Mouse (Mus musculus): ENCODE results near the gene Sptbn4. TPM values are rescaled to one million over a fixed set of nuclear protein-coding genes. Genes with fewer than 3 reads are reported as not detected.

Gene Sptbn4
- polyA plus RNA-seq, 1 experiment from 2014 or later, result 0.47 TPM

DNA sequence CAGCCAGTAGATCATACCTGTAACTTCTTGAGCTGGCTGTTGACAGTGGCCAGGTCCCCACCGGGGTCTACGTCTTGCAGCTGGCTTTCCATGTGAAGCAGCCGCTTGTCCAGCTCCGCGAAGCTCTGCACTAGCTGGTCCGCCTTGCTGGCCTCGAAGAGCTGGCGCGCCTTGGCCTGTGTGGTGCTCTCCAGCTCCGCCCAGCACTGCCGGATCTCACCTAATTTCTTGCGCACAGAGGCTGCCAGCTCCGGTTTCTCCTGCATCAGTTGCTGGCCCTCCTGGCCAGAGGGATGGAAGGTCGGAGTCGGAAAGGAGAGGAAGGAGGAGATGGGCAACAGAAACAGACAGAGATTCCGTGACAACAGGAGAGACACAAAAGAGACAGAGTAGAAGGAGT, 56.1 kb downstream of the Sptbn4 start:
- Histone ChIP-seq H3K9me3 (no peaks in the 10 kb centered on the region), H3K27ac (no peak overlapping the region), H3K36me3 (replicated peaks) (no peaks in the 10 kb centered on the region), H3K4me1 (peaks cover 8% of the 10 kb centered on the region), H3K27me3 (peaks cover 61% of the 10 kb centered on the region), H3K4me3 (replicated peaks) (no peak overlapping the region), H3K4me2 (no peak overlapping the region), H3K9ac (no peak overlapping the region)
- no peak for ATAC-seq (ENCODE audit: low FRiP score)
- whole genome bisulfite sequencing, result 36% methylated on average over 16 of the region's 16 CpGs

DNA sequence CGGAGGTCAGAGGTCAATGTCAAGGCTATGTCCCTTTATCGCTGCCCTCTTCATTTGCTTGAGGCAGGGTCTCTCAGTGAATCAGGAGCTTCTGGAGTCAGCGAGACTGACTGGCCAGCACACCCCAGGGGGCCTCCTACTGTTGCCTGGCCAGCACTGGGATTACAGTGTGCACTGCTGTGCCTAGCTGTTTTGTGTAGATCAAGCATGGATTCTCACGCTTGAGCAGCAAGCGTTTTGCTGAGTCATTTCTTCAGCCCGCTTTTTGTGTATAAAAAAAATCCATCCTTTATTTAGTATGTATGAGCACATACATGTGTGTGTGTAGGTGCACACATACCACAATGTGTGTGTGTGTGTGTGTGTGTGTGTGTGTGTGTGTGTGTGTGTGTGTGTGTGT, 58.3 kb downstream of the Sptbn4 start:
- Histone ChIP-seq H3K9ac (no peak overlapping the region), H3K4me3 (replicated peaks) (no peak overlapping the region), H3K36me3 (replicated peaks) (no peaks in the 10 kb centered on the region), H3K27ac (no peak overlapping the region), H3K9me3 (no peaks in the 10 kb centered on the region), H3K4me2 (no peak overlapping the region), H3K4me1 (peaks cover 2% of the 10 kb centered on the region; the same call in 1 of the 2 replicates), H3K27me3 (peaks cover 48% of the 10 kb centered on the region)
- 69% methylated on average over 6 of the region's 6 CpGs for WGBS
- no peak for ATAC-seq (ENCODE audit: low FRiP score)

DNA sequence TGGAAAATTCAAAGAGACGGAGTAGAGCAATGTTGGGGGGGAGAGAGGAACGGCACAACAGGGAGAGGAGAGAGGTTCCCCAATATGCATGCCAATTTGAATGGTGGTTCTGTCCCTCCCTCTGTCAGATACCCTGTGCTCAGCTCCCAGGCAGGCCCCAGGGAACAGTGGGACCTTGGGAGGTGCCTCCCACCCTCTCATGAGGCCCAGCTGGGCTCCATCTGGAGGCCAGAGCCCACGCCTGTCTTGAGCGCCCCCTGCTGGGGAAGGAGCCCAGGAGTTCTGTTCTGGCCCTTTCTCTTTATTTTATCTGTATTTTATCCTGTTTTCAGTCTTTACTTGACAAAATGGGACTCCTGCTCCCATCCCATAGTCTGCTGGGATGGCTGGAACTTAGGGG, 62.8 kb downstream of the Sptbn4 start:
- Histone ChIP-seq H3K4me2 (no peak overlapping the region), H3K9me3 (no peaks in the 10 kb centered on the region), H3K9ac (no peak overlapping the region), H3K27ac (no peak overlapping the region), H3K4me3 (replicated peaks) (no peak overlapping the region), H3K36me3 (replicated peaks) (no peaks in the 10 kb centered on the region), H3K4me1 (peaks cover 2% of the 10 kb centered on the region; the same call in 1 of the 2 replicates), H3K27me3 (peaks cover 19% of the 10 kb centered on the region; the same call in 1 of the 2 replicates)
- peak; percentile 41; the same call in 1 of the 2 replicates for ATAC-seq (ENCODE audit: low FRiP score)
- 34% methylated on average over 4 of the region's 4 CpGs for WGBS

DNA sequence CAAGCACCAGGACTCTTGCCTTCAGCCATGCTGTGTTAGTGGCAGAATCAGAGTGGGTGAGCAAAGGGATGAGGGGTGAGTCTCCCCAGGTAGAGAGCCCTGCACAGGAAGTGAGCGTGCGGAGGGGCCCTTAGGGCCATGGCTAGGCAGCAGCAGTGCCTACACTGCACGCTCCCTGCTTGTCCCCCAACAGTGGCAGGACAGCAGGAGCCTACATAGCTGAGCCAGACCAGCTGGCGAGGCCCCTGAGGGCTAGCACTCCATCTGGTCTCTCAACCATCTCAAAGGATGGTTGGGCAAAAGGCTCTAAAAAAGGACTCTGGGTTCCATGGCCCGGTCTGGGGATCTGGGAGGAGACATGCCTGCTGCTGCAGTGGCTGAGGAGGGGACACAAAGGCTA, 63.4 kb downstream of the Sptbn4 start:
- no peak overlapping the region for H3K4me2 ChIP-seq
- WGBS, result 83% methylated on average over 5 of the region's 5 CpGs
- H3K9ac ChIP-seq, result no peak overlapping the region
- no peaks in the 10 kb centered on the region for H3K9me3 ChIP-seq
- no peaks in the 10 kb centered on the region for H3K36me3 ChIP-seq (replicated peaks)
- H3K4me3 ChIP-seq (replicated peaks), result no peak overlapping the region
- H3K27ac ChIP-seq, result no peak overlapping the region
- peaks cover 2% of the 10 kb centered on the region; the same call in 1 of the 2 replicates for H3K4me1 ChIP-seq
- no peak for ATAC-seq (ENCODE audit: low FRiP score)
- H3K27me3 ChIP-seq, result peaks cover 24% of the 10 kb centered on the region

DNA sequence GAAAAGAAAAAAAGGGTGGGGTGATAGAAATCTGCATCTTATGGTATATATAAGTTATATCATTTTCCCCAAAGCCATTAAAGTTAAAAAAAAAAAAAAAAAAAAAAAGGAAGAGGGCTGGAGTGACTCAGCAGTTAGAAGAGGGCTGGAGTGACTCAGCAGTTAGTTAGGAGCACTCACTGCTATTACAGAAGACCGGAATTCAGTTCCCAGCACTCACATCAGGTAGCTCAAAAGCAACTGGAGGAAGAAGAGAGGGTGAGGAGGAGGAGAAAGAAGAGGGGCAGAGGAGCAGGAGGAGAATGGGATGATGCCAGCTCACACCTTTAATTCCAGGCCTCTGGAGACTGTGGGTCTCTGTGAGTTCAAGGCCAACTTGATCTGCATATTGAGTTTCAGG, 64.3 kb downstream of the Sptbn4 start:
- 82% methylated on average over 1 of the region's 1 CpGs for WGBS

DNA sequence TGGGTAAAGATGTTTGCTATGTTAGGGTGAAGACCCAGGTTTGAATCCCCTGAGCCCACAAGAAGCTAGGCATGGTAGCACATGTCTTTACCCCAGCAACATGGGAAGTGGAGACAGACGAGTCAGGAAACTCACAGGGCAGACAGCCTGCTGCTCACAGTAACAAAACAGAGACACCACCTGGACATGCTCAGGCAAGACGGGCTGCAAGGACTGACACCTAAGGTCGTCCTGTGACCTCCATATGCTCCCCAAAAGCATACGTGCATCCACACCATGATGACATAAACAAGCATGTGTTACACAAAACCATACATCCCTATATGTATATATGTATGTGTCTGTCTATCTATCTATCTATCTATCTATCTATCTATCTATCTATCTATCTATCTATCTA, 65.9 kb downstream of the Sptbn4 start:
- Histone ChIP-seq H3K27me3 (peaks cover 48% of the 10 kb centered on the region), H3K9me3 (no peaks in the 10 kb centered on the region), H3K9ac (no peak overlapping the region), H3K4me1 (peaks cover 2% of the 10 kb centered on the region; the same call in 1 of the 2 replicates), H3K4me2 (no peak overlapping the region), H3K4me3 (replicated peaks) (no peak overlapping the region), H3K27ac (no peak overlapping the region), H3K36me3 (replicated peaks) (no peaks in the 10 kb centered on the region)
- ATAC-seq (ENCODE audit: low FRiP score), result no peak
- WGBS, result 58% methylated on average over 4 of the region's 4 CpGs

More for the DNA sequence above, 64.3 kb downstream of the Sptbn4 start:
- H3K4me2 ChIP-seq, result no peak overlapping the region
- no peak overlapping the region for H3K4me3 ChIP-seq (replicated peaks)
- no peak overlapping the region for H3K9ac ChIP-seq
- ATAC-seq (ENCODE audit: low FRiP score), result no peak
- H3K36me3 ChIP-seq (replicated peaks), result no peaks in the 10 kb centered on the region
- no peak overlapping the region for H3K27ac ChIP-seq
- no peaks in the 10 kb centered on the region for H3K9me3 ChIP-seq
- peaks cover 2% of the 10 kb centered on the region; the same call in 1 of the 2 replicates for H3K4me1 ChIP-seq
- H3K27me3 ChIP-seq, result peaks cover 33% of the 10 kb centered on the region

DNA sequence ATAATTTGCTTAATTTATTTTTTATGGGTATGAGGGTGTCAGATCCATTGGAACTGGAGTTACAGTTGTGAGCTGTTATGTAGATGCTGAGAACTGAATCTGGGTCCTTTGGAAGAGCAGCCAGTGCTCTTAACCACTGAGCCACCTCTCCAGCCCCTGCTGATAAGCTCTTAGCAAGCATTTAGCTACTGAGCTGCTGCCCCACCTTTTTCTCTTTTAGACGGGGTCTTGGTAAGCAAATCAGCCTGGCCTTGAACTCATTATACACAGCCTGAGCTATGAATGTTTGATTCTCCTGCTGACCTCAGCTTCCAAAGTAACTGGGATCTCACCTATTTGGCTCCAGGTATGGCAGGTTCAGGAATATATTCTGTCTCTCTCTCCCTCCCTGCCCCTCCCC, 66.5 kb downstream of the Sptbn4 start:
- WGBS, result 28% methylated on average over 1 of the region's 1 CpGs

DNA sequence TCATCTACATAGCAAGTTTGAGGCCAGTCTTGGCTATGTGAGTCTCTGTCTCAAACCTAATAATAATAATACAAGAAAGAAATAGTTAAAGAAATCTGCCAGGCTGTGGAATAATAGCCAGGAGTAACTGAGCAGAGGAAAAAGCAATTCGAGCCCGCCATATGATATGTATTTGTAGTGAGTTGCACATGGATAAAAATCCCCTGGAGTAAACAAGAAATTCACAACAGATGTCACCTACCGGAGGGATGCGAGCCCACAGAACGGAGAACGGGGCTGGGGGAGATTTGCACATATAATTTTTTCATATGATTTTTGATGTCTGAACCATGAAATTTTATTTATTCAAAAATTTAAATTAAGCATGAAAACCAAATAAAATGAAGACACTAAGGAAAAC, 67.7 kb downstream of the Sptbn4 start:
- Histone ChIP-seq H3K4me1 (peaks cover 5% of the 10 kb centered on the region; the same call in 1 of the 2 replicates), H3K27ac (no peak overlapping the region), H3K9ac (no peak overlapping the region), H3K4me3 (replicated peaks) (no peak overlapping the region), H3K9me3 (no peaks in the 10 kb centered on the region), H3K4me2 (no peak overlapping the region), H3K27me3 (peaks cover 56% of the 10 kb centered on the region), H3K36me3 (replicated peaks) (no peaks in the 10 kb centered on the region)
- 87% methylated on average over 6 of the region's 6 CpGs for WGBS
- no peak for ATAC-seq (ENCODE audit: low FRiP score)

More for the DNA sequence above, 66.5 kb downstream of the Sptbn4 start:
- H3K4me1 ChIP-seq, result peaks cover 2% of the 10 kb centered on the region; the same call in 1 of the 2 replicates
- no peaks in the 10 kb centered on the region for H3K36me3 ChIP-seq (replicated peaks)
- no peak overlapping the region for H3K27ac ChIP-seq
- H3K9ac ChIP-seq, result no peak overlapping the region
- H3K4me2 ChIP-seq, result no peak overlapping the region
- no peak for ATAC-seq (ENCODE audit: low FRiP score)
- no peak overlapping the region for H3K4me3 ChIP-seq (replicated peaks)
- peaks cover 54% of the 10 kb centered on the region for H3K27me3 ChIP-seq
- H3K9me3 ChIP-seq, result no peaks in the 10 kb centered on the region

DNA sequence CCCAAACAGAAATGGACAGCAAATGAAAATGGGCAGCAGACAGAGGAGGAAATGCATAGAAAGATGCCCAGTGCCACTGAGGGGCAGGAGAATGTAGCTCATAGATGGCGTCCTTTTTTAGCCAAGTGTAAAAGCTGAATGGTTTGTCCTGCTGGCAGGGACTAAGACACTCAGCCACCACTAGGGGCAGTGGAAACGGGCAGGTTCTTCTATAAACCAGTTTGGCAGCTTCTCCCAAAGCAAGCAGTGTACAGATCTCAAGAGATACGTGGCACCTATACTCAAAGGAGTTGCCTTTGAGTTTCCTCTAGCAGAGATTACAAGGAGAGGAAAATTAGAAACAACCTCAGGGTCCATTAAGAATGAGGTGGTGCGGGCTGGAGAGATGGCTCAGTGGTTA, 69.1 kb downstream of the Sptbn4 start:
- no peak overlapping the region for H3K4me2 ChIP-seq
- H3K4me1 ChIP-seq, result peaks cover 3% of the 10 kb centered on the region; the same call in 1 of the 2 replicates
- H3K27me3 ChIP-seq, result peaks cover 65% of the 10 kb centered on the region
- no peak overlapping the region for H3K9ac ChIP-seq
- no peak overlapping the region for H3K27ac ChIP-seq
- H3K9me3 ChIP-seq, result no peaks in the 10 kb centered on the region
- no peaks in the 10 kb centered on the region for H3K36me3 ChIP-seq (replicated peaks)
- no peak overlapping the region for H3K4me3 ChIP-seq (replicated peaks)
- no peak for ATAC-seq (ENCODE audit: low FRiP score)
- WGBS, result 20% methylated on average over 4 of the region's 4 CpGs

DNA sequence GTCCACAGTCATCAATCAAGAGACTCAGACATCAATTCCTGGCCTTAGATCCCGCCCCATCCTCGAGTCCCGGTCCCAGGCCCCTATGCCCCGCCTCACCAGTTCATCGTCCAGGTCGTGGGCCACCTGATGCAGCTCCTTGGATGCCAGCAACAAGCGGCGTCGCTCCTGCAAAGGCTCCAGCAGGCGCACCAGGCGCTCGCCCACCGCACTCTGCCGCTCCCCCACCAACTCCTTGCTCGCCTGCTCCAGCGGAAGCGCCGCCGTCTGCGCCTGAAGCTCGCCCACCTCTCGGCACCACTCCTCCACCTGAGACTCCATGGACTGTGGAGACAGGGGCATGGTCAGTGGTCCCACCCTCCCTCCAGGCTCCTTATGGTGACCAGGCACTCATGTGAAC, 72.2 kb downstream of the Sptbn4 start:
- Histone ChIP-seq H3K9me3 (no peaks in the 10 kb centered on the region), H3K4me2 (peak overlapping the region; percentile 21), H3K4me3 (replicated peaks) (peak overlapping the region; percentile 9; the same call in 1 of the 2 replicates), H3K36me3 (replicated peaks) (no peaks in the 10 kb centered on the region), H3K27me3 (peaks cover 91% of the 10 kb centered on the region), H3K4me1 (peaks cover 10% of the 10 kb centered on the region), H3K27ac (no peak overlapping the region), H3K9ac (no peak overlapping the region)
- no peak for ATAC-seq (ENCODE audit: low FRiP score)
- 0% methylated on average over 22 of the region's 22 CpGs for WGBS

DNA sequence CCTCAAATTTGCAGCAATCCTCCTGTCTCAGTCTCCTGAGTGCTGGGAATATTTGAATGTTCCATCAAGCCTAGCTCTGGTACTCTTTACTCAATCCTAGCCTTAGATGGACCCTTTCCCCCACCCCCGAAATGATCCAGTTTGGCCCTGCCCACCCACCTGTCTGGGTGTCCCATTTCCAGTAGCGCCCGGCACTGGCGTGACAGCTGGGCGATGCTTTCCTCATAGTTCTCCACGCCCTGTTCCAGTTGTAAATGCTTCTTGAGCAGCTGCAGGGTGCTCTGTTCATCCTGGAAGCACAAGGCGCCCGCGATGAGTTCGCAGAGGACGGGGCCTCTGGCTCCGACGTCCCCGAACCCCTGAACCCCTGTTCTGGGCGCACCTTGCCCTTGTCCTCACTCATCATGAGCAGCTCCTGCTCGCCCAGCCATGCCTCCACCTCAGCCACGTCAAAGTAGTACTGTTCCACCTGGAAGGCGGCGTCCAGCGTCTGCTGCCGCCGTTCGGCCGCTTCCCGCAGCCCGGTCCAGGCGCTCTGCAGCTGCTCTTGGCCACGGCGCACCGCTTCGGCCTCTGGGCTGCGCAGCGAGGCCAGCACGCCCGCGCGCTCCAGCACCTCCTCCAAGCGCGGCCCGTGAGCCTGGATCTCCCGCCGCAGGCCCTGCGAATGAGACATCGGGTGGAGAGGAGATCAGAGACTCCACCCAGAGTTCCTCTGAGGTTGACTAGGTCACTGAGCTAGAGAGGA, 75.6 kb downstream of the Sptbn4 start:
- ATAC-seq (ENCODE audit: low FRiP score), result no peak
- Histone ChIP-seq H3K4me1 (peaks cover 10% of the 10 kb centered on the region), H3K4me3 (replicated peaks) (peak overlapping the region; percentile 15), H3K27ac (no peak overlapping the region), H3K9ac (peak overlapping the region; percentile 29; the same call in 1 of the 2 replicates), H3K4me2 (peak overlapping the region; percentile 21; the same call in 1 of the 2 replicates), H3K36me3 (replicated peaks) (no peaks in the 10 kb centered on the region), H3K27me3 (peaks cover 99% of the 10 kb centered on the region), H3K9me3 (peaks cover 4% of the 10 kb centered on the region; the same call in 1 of the 2 replicates)
- 5% methylated on average over 44 of the region's 44 CpGs for WGBS

DNA sequence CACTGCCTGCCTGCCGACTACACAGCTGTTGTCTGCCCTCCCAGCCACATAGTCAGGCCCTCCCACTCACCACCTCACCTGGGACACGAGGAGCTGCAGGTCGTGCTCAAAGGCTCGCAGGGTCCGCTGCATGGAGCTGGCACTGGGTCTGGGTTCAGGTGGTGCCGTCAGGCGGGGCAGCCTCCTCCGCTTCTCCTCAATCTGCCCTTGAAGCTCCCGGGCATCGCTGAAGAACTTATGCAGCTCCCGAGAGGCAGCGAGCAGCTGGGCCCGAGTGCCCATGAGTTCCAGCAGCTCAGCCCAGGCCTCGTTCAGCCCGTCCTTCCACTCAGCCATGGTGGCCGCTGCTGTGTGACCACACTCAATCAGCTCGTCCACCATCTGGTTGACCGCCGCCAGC, 78.4 kb downstream of the Sptbn4 start:
- no peak for ATAC-seq (ENCODE audit: low FRiP score)

More for the DNA sequence above, 78.4 kb downstream of the Sptbn4 start:
- H3K4me2 ChIP-seq, result no peak overlapping the region
- no peaks in the 10 kb centered on the region for H3K36me3 ChIP-seq (replicated peaks)
- H3K27me3 ChIP-seq, result peaks cover 100% of the 10 kb centered on the region
- no peak overlapping the region for H3K9ac ChIP-seq
- peaks cover 4% of the 10 kb centered on the region; the same call in 1 of the 2 replicates for H3K9me3 ChIP-seq
- 86% methylated on average over 19 of the region's 19 CpGs for WGBS
- peaks cover 11% of the 10 kb centered on the region; the same call in 1 of the 2 replicates for H3K4me1 ChIP-seq
- no peak overlapping the region for H3K4me3 ChIP-seq (replicated peaks)
- no peak overlapping the region for H3K27ac ChIP-seq
